In the genomic region with DNA sequence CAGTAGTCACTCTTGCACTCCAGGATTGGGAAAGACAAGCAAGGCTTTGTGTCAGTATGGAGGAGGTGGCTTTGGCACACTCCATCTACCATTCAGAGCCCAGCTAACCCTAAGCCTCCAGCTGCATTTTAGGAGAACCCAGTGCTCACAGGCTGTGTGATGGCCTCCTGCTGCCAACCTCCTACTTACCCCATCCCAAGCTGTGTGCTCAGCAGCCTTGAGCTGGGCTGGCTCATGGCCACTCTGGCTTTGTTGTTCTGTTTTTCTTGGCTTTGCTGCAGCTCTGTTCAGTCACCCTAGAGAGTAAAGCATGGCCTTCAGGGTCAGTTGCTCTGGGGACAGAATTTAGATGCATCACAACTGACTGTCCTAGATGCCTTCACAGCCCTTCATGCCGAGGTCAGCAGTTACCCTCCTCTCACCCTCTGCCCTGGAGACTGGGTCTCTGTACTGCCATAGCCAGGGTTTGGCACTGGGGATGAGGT, we compare ENCODE assay signal across 9 mouse cellular contexts. TPM values are rescaled to one million over a fixed set of nuclear protein-coding genes. Genes with fewer than 3 reads are reported as not detected.
DNase-seq lines count a peak whose midpoint lies in the region; ATAC-seq lines count a peak whose summit lies in the region.
"Had no signal": no experiment of that assay in that cellular context is flagged by ENCODE, and none has a peak within 500 bp of the region (broad histone marks: within the 10 kb centered on the region; RNA-seq: fewer than 3 reads in every experiment).

No protein-coding gene starts in this region.

- no peaks in the 10 kb centered on the region for H3K4me1 ChIP-seq in kidney, embryonic 14.5 days (ENCODE audit: control insufficient read depth, insufficient read depth, low read length)
- H3K4me1 ChIP-seq in heart, embryonic 15.5 days (replicated peaks), result no peaks in the 10 kb centered on the region
- no peaks in the 10 kb centered on the region for H3K4me1 ChIP-seq in neural tube, embryonic 14.5 days (ENCODE audit: control insufficient read depth, insufficient read depth, low read length)
- H3K4me1 ChIP-seq in intestine, embryonic 15.5 days (replicated peaks), result no peaks in the 10 kb centered on the region

- H3K4me2 ChIP-seq in kidney, embryonic 14.5 days (replicated peaks; ENCODE audit: low read depth, low read length), result no peak overlapping the region
- H3K4me2 ChIP-seq in heart, embryonic 15.5 days, result no peak overlapping the region
- no peak overlapping the region for H3K4me2 ChIP-seq in neural tube, embryonic 14.5 days (ENCODE audit: low read depth, low read length)
- no peak overlapping the region for H3K4me2 ChIP-seq in intestine, embryonic 15.5 days (replicated peaks)

- no peak overlapping the region for H3K27ac ChIP-seq in kidney, embryonic 14.5 days (ENCODE audit: low read depth, low read length)
- H3K27ac ChIP-seq in heart, embryonic 15.5 days, result no peak overlapping the region
- H3K27ac ChIP-seq in neural tube, embryonic 14.5 days (ENCODE audit: low read depth, low read length), result no peak overlapping the region
- H3K27ac ChIP-seq in intestine, embryonic 15.5 days, result no peak overlapping the region

- H3K4me3 ChIP-seq in kidney, embryonic 14.5 days (ENCODE audit: low read length), result no peak overlapping the region
- H3K4me3 ChIP-seq in heart, embryonic 15.5 days, result no peak overlapping the region
- no peak overlapping the region for H3K4me3 ChIP-seq in neural tube, embryonic 14.5 days (ENCODE audit: low read depth, low read length)
- H3K4me3 ChIP-seq in intestine, embryonic 15.5 days (replicated peaks), result no peak overlapping the region

- no peaks in the 10 kb centered on the region for H3K27me3 ChIP-seq in kidney, embryonic 14.5 days (ENCODE audit: control insufficient read depth, insufficient read depth, low read length)
- no peaks in the 10 kb centered on the region for H3K27me3 ChIP-seq in heart, embryonic 15.5 days
- no peaks in the 10 kb centered on the region for H3K27me3 ChIP-seq in neural tube, embryonic 14.5 days (ENCODE audit: control insufficient read depth, insufficient read depth, low read length)
- H3K27me3 ChIP-seq in intestine, embryonic 15.5 days (replicated peaks), result no peaks in the 10 kb centered on the region

- H3K9me3 ChIP-seq in kidney, embryonic 14.5 days (ENCODE audit: control insufficient read depth, low read length), result no peaks in the 10 kb centered on the region
- no peaks in the 10 kb centered on the region for H3K9me3 ChIP-seq in heart, embryonic 15.5 days (replicated peaks)
- no peaks in the 10 kb centered on the region for H3K9me3 ChIP-seq in neural tube, embryonic 14.5 days (ENCODE audit: control insufficient read depth, low read length)
- no peaks in the 10 kb centered on the region for H3K9me3 ChIP-seq in intestine, embryonic 15.5 days

- 64% methylated on average over 1 of the region's 1 CpGs for WGBS in kidney, embryonic 14.5 days
- 39% methylated on average over 1 of the region's 1 CpGs for WGBS in heart, embryonic 15.5 days
- 62% methylated on average over 1 of the region's 1 CpGs for WGBS in neural tube, embryonic 14.5 days
- 71% methylated on average over 1 of the region's 1 CpGs for WGBS in intestine, embryonic 15.5 days

- no peak; the same call in 1 of the 2 replicates for ATAC-seq in kidney, embryonic 14.5 days (ENCODE audit: low FRiP score, low TSS enrichment)
- 0 out of 2 replicates have a peak, but pooled peaks have one; percentile 43 for ATAC-seq in heart, embryonic 15.5 days (replicated peaks; ENCODE audit: insufficient number of reproducible peaks, insufficient read depth, low FRiP score, low read depth)
- ATAC-seq in neural tube, embryonic 14.5 days (ENCODE audit: low read depth), result peak; percentile 49; the same call in 1 of the 2 replicates
- no peak for ATAC-seq in erythroid progenitor cell, adult 5-6 weeks (replicated peaks; ENCODE audit: low FRiP score, poor library complexity, severe bottlenecking)
- ATAC-seq in intestine, embryonic 15.5 days, result no peak

- no peak overlapping the region for H3K9ac ChIP-seq in kidney, embryonic 14.5 days (ENCODE audit: low read depth, low read length)
- H3K9ac ChIP-seq in heart, embryonic 15.5 days, result no peak overlapping the region
- H3K9ac ChIP-seq in neural tube, embryonic 14.5 days (replicated peaks; ENCODE audit: low read depth, low read length), result no peak overlapping the region
- H3K9ac ChIP-seq in intestine, embryonic 15.5 days, result no peak overlapping the region

- peak; percentile 87 for DNase-seq in kidney, adult 11 months
- peak; percentile 23 for DNase-seq in cerebellum, adult 11 months
- peak; percentile 64 to 83 for DNase-seq in layer of hippocampus, postnatal 14 days (ENCODE audit: low spot score in 2 of 2)

- H3K36me3 ChIP-seq in kidney, embryonic 14.5 days (ENCODE audit: control insufficient read depth, insufficient read depth, low read length), result no peaks in the 10 kb centered on the region
- no peaks in the 10 kb centered on the region for H3K36me3 ChIP-seq in heart, embryonic 15.5 days
- H3K36me3 ChIP-seq in neural tube, embryonic 14.5 days (ENCODE audit: control insufficient read depth, insufficient read depth, low read length), result no peaks in the 10 kb centered on the region
- no peaks in the 10 kb centered on the region for H3K36me3 ChIP-seq in intestine, embryonic 15.5 days

RNA-seq across cellular contexts. Expression of a gene that starts 12.7 kb away (rescaled TPM):
- 0.23 and 0.89 TPM in 2 replicates for polyA plus RNA-seq in kidney, embryonic 14.5 days (2014; fragmentation: Nextera tagmentation; extraction: Ambion mirVana)
- polyA plus RNA-seq in heart, embryonic 15.5 days (2015; fragmentation: Nextera tagmentation; extraction: Ambion mirVana), result not detected in 2 replicates
- 1 to 10 TPM; 1.0 to 1.2 TPM for total RNA-seq in layer of hippocampus, postnatal 14 days (2021)
- polyA plus RNA-seq in neural tube, embryonic 14.5 days (2014; fragmentation: Nextera tagmentation; extraction: Ambion mirVana), result not detected in 2 replicates
- not detected in 2 replicates for total RNA-seq in erythroid progenitor cell, adult 5-6 weeks (2015; ENCODE audit: low replicate concordance)
- total RNA-seq in erythroid progenitor cell, adult 5-6 weeks (2017; ENCODE audit: low replicate concordance), result not detected in 2 replicates
- polyA plus RNA-seq in intestine, embryonic 15.5 days (2015; fragmentation: Nextera tagmentation; extraction: Ambion mirVana), result 0.08 TPM in 1 of 2 replicates, not detected in the other

RNA-seq across cellular contexts. Expression of a gene that starts 24.4 kb away (rescaled TPM):
- polyA plus RNA-seq in kidney, embryonic 14.5 days (2014; fragmentation: Nextera tagmentation; extraction: Ambion mirVana), result 0.29 and 0.64 TPM in 2 replicates
- not detected in 2 replicates for polyA plus RNA-seq in heart, embryonic 15.5 days (2015; fragmentation: Nextera tagmentation; extraction: Ambion mirVana)
- total RNA-seq in layer of hippocampus, postnatal 14 days (2021), result 1 to 10 TPM; 2.8 to 2.9 TPM
- polyA plus RNA-seq in neural tube, embryonic 14.5 days (2014; fragmentation: Nextera tagmentation; extraction: Ambion mirVana), result not detected in 2 replicates
- total RNA-seq in erythroid progenitor cell, adult 5-6 weeks (2015; ENCODE audit: low replicate concordance), result not detected in 2 replicates
- total RNA-seq in erythroid progenitor cell, adult 5-6 weeks (2017; ENCODE audit: low replicate concordance), result not detected in 2 replicates
- 3.3 and 4.8 TPM in 2 replicates for polyA plus RNA-seq in intestine, embryonic 15.5 days (2015; fragmentation: Nextera tagmentation; extraction: Ambion mirVana)
- total RNA-seq: gastrocnemius, adult 8-10 months had no signal

RNA-seq across cellular contexts. Expression of a gene that starts 35.5 kb away (rescaled TPM):
- not detected in 2 replicates for polyA plus RNA-seq in kidney, embryonic 14.5 days (2014; fragmentation: Nextera tagmentation; extraction: Ambion mirVana)
- not detected in 2 replicates for polyA plus RNA-seq in heart, embryonic 15.5 days (2015; fragmentation: Nextera tagmentation; extraction: Ambion mirVana)
- 1 to 10 TPM; 4.6 to 4.8 TPM for total RNA-seq in layer of hippocampus, postnatal 14 days (2021)
- polyA plus RNA-seq in neural tube, embryonic 14.5 days (2014; fragmentation: Nextera tagmentation; extraction: Ambion mirVana), result not detected in 2 replicates
- not detected in 2 replicates for total RNA-seq in erythroid progenitor cell, adult 5-6 weeks (2015; ENCODE audit: low replicate concordance)
- not detected in 2 replicates for total RNA-seq in erythroid progenitor cell, adult 5-6 weeks (2017; ENCODE audit: low replicate concordance)
- polyA plus RNA-seq in intestine, embryonic 15.5 days (2015; fragmentation: Nextera tagmentation; extraction: Ambion mirVana), result 0.16 and 0.29 TPM in 2 replicates
- total RNA-seq: gastrocnemius, adult 8-10 months had no signal

RNA-seq across cellular contexts. Expression of a gene that starts 35.5 kb away (rescaled TPM):
- not detected in 2 replicates for polyA plus RNA-seq in kidney, embryonic 14.5 days (2014; fragmentation: Nextera tagmentation; extraction: Ambion mirVana)
- polyA plus RNA-seq in heart, embryonic 15.5 days (2015; fragmentation: Nextera tagmentation; extraction: Ambion mirVana), result not detected in 2 replicates
- total RNA-seq in layer of hippocampus, postnatal 14 days (2021), result 1 to 10 TPM; 1.3 to 1.4 TPM
- not detected in 2 replicates for polyA plus RNA-seq in neural tube, embryonic 14.5 days (2014; fragmentation: Nextera tagmentation; extraction: Ambion mirVana)
- not detected in 2 replicates for total RNA-seq in erythroid progenitor cell, adult 5-6 weeks (2015; ENCODE audit: low replicate concordance)
- total RNA-seq in erythroid progenitor cell, adult 5-6 weeks (2017; ENCODE audit: low replicate concordance), result not detected in 2 replicates
- not detected in 2 replicates for polyA plus RNA-seq in intestine, embryonic 15.5 days (2015; fragmentation: Nextera tagmentation; extraction: Ambion mirVana)
- total RNA-seq: gastrocnemius, adult 8-10 months had no signal

RNA-seq across cellular contexts. Expression of a gene that starts 48.4 kb away (rescaled TPM):
- 2.7 and 5.8 TPM in 2 replicates for polyA plus RNA-seq in kidney, embryonic 14.5 days (2014; fragmentation: Nextera tagmentation; extraction: Ambion mirVana)
- polyA plus RNA-seq in heart, embryonic 15.5 days (2015; fragmentation: Nextera tagmentation; extraction: Ambion mirVana), result 2.0 TPM in 2 replicates
- total RNA-seq in layer of hippocampus, postnatal 14 days (2021), result 1 to 10 TPM; 4.6 to 5.5 TPM
- polyA plus RNA-seq in neural tube, embryonic 14.5 days (2014; fragmentation: Nextera tagmentation; extraction: Ambion mirVana), result 4.6 and 5.6 TPM in 2 replicates
- total RNA-seq in erythroid progenitor cell, adult 5-6 weeks (2015; ENCODE audit: low replicate concordance), result 0.42 TPM in 1 of 2 replicates, not detected in the other
- 0.39 and 1.6 TPM in 2 replicates for total RNA-seq in erythroid progenitor cell, adult 5-6 weeks (2017; ENCODE audit: low replicate concordance)
- polyA plus RNA-seq in intestine, embryonic 15.5 days (2015; fragmentation: Nextera tagmentation; extraction: Ambion mirVana), result 4.5 and 5.0 TPM in 2 replicates

Comparison
In these comparisons a context has a peak if more than half of its experiments do, and no peak if none do; other contexts are left out.
1. DNase-seq: peak in every context shown above with its lines; median percentile 87 in kidney, adult 11 months; 74 in layer of hippocampus, postnatal 14 days; 23 in cerebellum, adult 11 months.
2. ATAC-seq: peak in heart, embryonic 15.5 days (single experiment) and neural tube, embryonic 14.5 days (single experiment); none in kidney, embryonic 14.5 days (single experiment), erythroid progenitor cell, adult 5-6 weeks (single experiment) and intestine, embryonic 15.5 days (single experiment).